Mouse (Mus musculus): ENCODE measurements around the gene Hpd.

DNA sequence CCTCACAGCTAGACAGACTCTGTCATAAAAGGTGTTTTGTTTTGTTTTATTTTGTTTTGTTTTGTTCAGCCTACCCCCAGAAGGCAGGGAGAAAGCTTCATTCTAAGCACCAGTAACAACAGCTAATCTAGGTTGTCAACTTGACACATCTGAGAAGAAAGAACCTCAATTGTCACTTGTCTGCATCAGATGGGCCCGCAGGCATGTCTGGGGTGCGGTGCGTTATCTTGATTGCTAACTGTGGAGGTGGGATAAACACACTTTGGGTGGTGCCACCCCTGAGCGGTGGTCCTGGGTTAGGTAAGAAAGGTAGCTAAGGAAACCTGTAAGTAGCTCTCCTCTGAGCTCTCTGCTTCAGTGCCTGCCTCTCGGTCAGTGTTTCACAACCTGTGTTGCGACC, 55.5 kb downstream of the Hpd start:
- TF ChIP-seq CTCF (IDR thresholded peaks at IDR 0.05; ENCODE audit: control insufficient read depth, insufficient read depth, insufficient read length), result no peak
- no peak for TF ChIP-seq USF1 (IDR thresholded peaks at IDR 0.05; ENCODE audit: low read depth)
- TF ChIP-seq MYOG (IDR thresholded peaks at IDR 0.05; ENCODE audit: control insufficient read depth, extremely low read depth, insufficient read length), result no peak
- TF ChIP-seq MYOD1 (IDR thresholded peaks at IDR 0.05; ENCODE audit: control insufficient read depth, insufficient read length, low read depth), result no peak
- no peak for TF ChIP-seq MAX (IDR thresholded peaks at IDR 0.05)
- no peak for TF ChIP-seq CEBPB (IDR thresholded peaks at IDR 0.05; ENCODE audit: low read depth)
